Mouse (Mus musculus) neural tube, embryonic 12.5 days (tissue): Measurements from ENCODE around the gene Snx6. TPM values are rescaled to one million over a fixed set of nuclear protein-coding genes. Genes with fewer than 3 reads are reported as not detected.
A peak's percentile ranks its signal among the peaks of the same experiment; 100 is the strongest.
"Not testable (repeated sequence)": the region's sequence is repeated elsewhere in the genome, so short reads cannot be mapped to it uniquely, and the experiment has no call there.

Experiments
- ATAC-seq: fragments of 200-750 bp; cut with Nextera tagmentation; 2 replicates; pipeline ENCODE4 v1.8.0; 2017; ENCODE audit warnings: low read depth, mild to moderate bottlenecking, moderate TSS enrichment, moderate library complexity; ENCODE audit not compliant: low FRiP score
- H3K27ac ChIP-seq: fragments of 300-500 bp; sonication (generic); 2 replicates; pipeline ENCODE4 v1.5.1; 2016
- H3K27me3 ChIP-seq: fragments of 300-500 bp; sonication (generic); replicated peaks from 2 replicates; pipeline ENCODE4 v1.6.1; 2016; ENCODE audit warnings: mild to moderate bottlenecking
- H3K36me3 ChIP-seq: fragments of 300-500 bp; sonication (generic); 2 replicates; pipeline ENCODE4 v1.6.1; 2016; ENCODE audit warnings: mild to moderate bottlenecking
- H3K4me1 ChIP-seq: fragments of 300-500 bp; sonication (generic); 2 replicates; pipeline ENCODE4 v1.6.1; 2016
- H3K4me2 ChIP-seq: fragments of 300-500 bp; sonication (generic); replicated peaks from 2 replicates; pipeline ENCODE4 v1.6.1; 2016; ENCODE audit warnings: mild to moderate bottlenecking
- H3K4me3 ChIP-seq: fragments of 300-500 bp; sonication (generic); 2 replicates; pipeline ENCODE4 v1.5.1; 2016
- H3K9ac ChIP-seq: fragments of 300-500 bp; sonication (generic); 2 replicates; pipeline ENCODE4 v1.6.1; 2016; ENCODE audit warnings: mild to moderate bottlenecking
- H3K9me3 ChIP-seq: fragments of 300-500 bp; sonication (generic); 2 replicates; pipeline ENCODE4 v1.6.1; 2016; ENCODE audit warnings: mild to moderate bottlenecking
- WGBS: fragments of 180-500 bp; shearing (Covaris S2); methylation state at CpG from one replicate; pipeline ENCODE4 v1.1.7; 2016; 5-methylcytosine and 5-hydroxymethylcytosine counted together
- polyA plus RNA-seq: library from polyadenylated mRNA; unstranded; fragments of >200 nt; fragmentation: Nextera tagmentation; extraction: Ambion mirVana; gene quantifications from 2 replicates; pipeline ENCODE4 v1.2.1, GENCODE M21; 2016

Snx6 gene
- polyA plus RNA-seq, 1 experiment from 2014 or later: 191 TPM

GRCm38 (mm10) chr12:54789346-54790143 lies 6.0 kb downstream of the Snx6 start:
- H3K27ac ChIP-seq: no peak overlapping the region
- H3K4me1 ChIP-seq: peaks cover 24% of the 10 kb centered on the region
- ATAC-seq: peak; percentile 37; the same call in 1 of the 2 replicates
- H3K9me3 ChIP-seq: no peaks in the 10 kb centered on the region
- no peak overlapping the region for H3K4me3 ChIP-seq
- peaks cover 5% of the 10 kb centered on the region; the same call in 1 of the 2 replicates for H3K36me3 ChIP-seq
- H3K27me3 ChIP-seq: no peaks in the 10 kb centered on the region
- no peak overlapping the region for H3K9ac ChIP-seq
- peak overlapping the region; percentile 10; the same call in 1 of the 2 replicates for H3K4me2 ChIP-seq
- WGBS: 30% methylated on average over 11 of the region's 11 CpGs

DNA sequence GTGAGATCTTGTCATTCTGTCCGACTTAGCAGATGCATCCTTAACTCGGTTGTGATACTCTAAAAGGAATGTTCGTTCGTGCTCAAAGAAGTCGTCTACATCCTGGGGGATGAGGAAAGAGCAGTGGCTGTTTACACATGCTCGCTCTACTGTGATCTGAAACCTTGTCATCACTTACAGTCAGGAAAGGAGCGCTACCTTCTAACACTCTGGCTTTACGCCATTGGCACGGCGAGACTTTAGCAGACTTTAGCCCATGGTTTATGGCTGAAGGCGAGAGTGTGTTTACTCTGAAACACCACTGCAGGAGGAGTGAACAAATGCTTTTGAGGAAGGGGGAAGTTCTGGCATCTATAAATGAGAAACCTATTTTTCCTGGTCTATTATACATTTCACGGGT lies 31.9 kb downstream of the Snx6 start:
- Histone ChIP-seq H3K36me3 (peaks cover 77% of the 10 kb centered on the region), H3K27me3 (no peaks in the 10 kb centered on the region), H3K27ac (no peak overlapping the region), H3K4me1 (no peaks in the 10 kb centered on the region), H3K4me3 (no peak overlapping the region), H3K4me2 (no peak overlapping the region), H3K9me3 (no peaks in the 10 kb centered on the region), H3K9ac (no peak overlapping the region)
- WGBS: 89% methylated on average over 12 of the region's 12 CpGs
- no peak for ATAC-seq

- Histone ChIP-seq H3K4me3 (no peak overlapping the region), H3K9ac (no peak overlapping the region), H3K4me1 (no peaks in the 10 kb centered on the region), H3K4me2 (no peak overlapping the region), H3K36me3 (peaks cover 76% of the 10 kb centered on the region), H3K9me3 (no peaks in the 10 kb centered on the region), H3K27ac (no peak overlapping the region), H3K27me3 (no peaks in the 10 kb centered on the region)
- no peak for ATAC-seq
- 93% methylated on average over 1 of the region's 1 CpGs for WGBS
These were observed 34.8 kb downstream of the Snx6 start for GRCm38 (mm10) chr12:54760676-54761075.

- Histone ChIP-seq H3K4me3 (no peak overlapping the region), H3K4me1 (no peaks in the 10 kb centered on the region), H3K9ac (no peak overlapping the region), H3K4me2 (no peak overlapping the region), H3K36me3 (peaks cover 71% of the 10 kb centered on the region), H3K27ac (no peak overlapping the region), H3K27me3 (no peaks in the 10 kb centered on the region), H3K9me3 (no peaks in the 10 kb centered on the region)
- ATAC-seq: no peak
- WGBS: 97% methylated on average over 2 of the region's 2 CpGs
These were observed 36.7 kb downstream of the Snx6 start for GRCm38 (mm10) chr12:54758846-54759245.

GRCm38 (mm10) chr12:54748647-54749046 lies 46.9 kb downstream of the Snx6 start:
- no peak overlapping the region for H3K4me2 ChIP-seq
- no peak overlapping the region for H3K4me3 ChIP-seq
- no peaks in the 10 kb centered on the region for H3K4me1 ChIP-seq
- H3K27ac ChIP-seq: no peak overlapping the region
- H3K36me3 ChIP-seq: peaks cover 66% of the 10 kb centered on the region
- H3K27me3 ChIP-seq: no peaks in the 10 kb centered on the region
- no peak for ATAC-seq
- H3K9ac ChIP-seq: no peak overlapping the region
- 94% methylated on average over 8 of the region's 8 CpGs for WGBS
- no peaks in the 10 kb centered on the region for H3K9me3 ChIP-seq

DNA sequence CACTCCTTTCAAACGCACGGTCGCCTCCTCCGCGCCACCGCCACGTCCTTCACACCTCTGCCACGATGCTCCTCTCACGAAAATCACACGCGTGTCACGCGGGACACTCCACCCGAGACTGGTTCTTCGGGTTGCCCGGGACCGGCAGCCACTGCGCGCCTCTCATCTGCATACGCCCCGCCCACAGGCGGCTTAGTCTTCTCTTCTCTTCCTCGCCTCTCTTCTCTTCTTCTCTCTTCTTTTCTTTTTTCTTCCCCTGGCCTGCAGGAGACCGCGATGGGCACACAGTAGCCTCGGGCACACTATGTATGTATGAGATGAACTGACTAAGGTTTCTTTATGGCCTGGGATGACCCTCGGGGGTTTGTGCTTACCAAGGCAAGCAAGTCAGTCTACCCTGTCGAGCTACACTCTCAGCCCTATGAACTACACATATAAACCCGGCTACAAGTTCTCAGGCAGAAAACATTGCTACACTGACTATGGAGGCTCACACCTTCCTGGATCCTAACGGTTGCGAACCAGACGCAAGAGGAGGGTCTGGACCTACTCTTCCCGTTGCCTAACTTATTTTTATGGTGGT lies 56.8 kb downstream of the Snx6 start:
- H3K9me3 ChIP-seq, H3K36me3 ChIP-seq, H3K4me3 ChIP-seq, H3K9ac ChIP-seq, H3K27me3 ChIP-seq, H3K27ac ChIP-seq, H3K4me1 ChIP-seq: not testable (repeated sequence)
- peak; percentile 54 for ATAC-seq
- H3K4me2 ChIP-seq: 0 out of 2 replicates have a peak overlapping the region, but pooled peaks have one; percentile 33
- 0% methylated on average over 10 of the region's 33 CpGs for WGBS

- not testable (repeated sequence) for H3K27me3 ChIP-seq, H3K4me3 ChIP-seq, H3K36me3 ChIP-seq, H3K9me3 ChIP-seq, H3K4me2 ChIP-seq, H3K27ac ChIP-seq, H3K9ac ChIP-seq, H3K4me1 ChIP-seq
- no CpG with 5 or more reads among the region's 21 CpGs for WGBS
- ATAC-seq: peak; percentile 80
These were observed 57.4 kb downstream of the Snx6 start for GRCm38 (mm10) chr12:54737891-54738660.

- not testable (repeated sequence) for H3K27ac ChIP-seq, H3K4me2 ChIP-seq
- WGBS: 1% methylated on average over 15 of the region's 49 CpGs
These were observed 61.0 kb downstream of the Snx6 start for GRCm38 (mm10) chr12:54734307-54735131.

DNA sequence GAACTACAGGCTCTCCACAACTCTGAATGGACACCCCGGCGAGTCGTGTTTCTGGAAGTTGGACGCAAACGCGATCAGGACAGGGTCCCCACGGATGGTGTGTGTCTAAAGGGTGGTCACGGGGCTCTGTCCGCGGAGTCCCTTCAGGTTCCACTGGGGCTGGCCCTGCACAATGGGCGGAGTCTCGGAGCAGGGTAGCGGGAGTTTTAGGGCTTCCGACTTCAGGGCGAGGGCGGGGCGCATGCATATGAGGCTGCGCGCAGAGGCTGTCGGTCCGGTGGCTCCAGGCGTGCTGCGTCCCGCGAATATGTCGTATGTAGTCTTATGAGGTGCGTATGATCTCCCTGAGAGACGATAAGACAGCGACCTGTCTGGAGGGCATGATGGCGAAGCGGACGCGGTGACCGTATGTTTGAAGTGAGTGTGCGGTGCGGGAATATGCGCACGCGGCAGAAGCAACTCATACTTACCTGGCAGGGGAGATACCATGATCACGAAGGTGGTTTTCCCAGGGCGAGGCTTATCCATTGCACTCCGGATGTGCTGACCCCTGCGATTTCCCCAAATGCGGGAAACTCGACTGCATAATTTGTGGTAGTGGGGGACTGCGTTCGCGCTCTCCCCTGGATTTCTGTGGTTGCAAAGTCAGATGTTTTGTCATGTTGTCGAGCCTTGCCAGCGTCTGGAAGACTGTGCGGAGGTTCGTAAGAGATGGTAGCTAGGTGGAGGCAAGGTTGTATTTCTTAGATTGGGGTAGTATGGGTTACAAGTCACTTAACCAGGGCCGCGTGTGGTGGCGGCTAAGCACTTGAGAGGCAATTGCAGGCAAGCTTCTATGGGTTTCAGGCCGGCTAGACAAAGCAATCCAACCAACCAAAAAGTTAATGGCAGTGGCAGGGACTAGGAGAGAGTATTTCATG lies 66.1 kb downstream of the Snx6 start:
- not testable (repeated sequence) for H3K27me3 ChIP-seq, H3K4me2 ChIP-seq, H3K27ac ChIP-seq, H3K9me3 ChIP-seq, H3K4me1 ChIP-seq, H3K36me3 ChIP-seq, H3K9ac ChIP-seq, H3K4me3 ChIP-seq
- WGBS: no CpG with 5 or more reads among the region's 56 CpGs
- ATAC-seq: peak; percentile 90

More at GRCm38 (mm10) chr12:54734307-54735131, 61.0 kb downstream of the Snx6 start:
- H3K4me3 ChIP-seq, H3K4me1 ChIP-seq, H3K27me3 ChIP-seq, H3K9ac ChIP-seq, H3K9me3 ChIP-seq, H3K36me3 ChIP-seq: not testable (repeated sequence)
- ATAC-seq: peak; percentile 43

DNA sequence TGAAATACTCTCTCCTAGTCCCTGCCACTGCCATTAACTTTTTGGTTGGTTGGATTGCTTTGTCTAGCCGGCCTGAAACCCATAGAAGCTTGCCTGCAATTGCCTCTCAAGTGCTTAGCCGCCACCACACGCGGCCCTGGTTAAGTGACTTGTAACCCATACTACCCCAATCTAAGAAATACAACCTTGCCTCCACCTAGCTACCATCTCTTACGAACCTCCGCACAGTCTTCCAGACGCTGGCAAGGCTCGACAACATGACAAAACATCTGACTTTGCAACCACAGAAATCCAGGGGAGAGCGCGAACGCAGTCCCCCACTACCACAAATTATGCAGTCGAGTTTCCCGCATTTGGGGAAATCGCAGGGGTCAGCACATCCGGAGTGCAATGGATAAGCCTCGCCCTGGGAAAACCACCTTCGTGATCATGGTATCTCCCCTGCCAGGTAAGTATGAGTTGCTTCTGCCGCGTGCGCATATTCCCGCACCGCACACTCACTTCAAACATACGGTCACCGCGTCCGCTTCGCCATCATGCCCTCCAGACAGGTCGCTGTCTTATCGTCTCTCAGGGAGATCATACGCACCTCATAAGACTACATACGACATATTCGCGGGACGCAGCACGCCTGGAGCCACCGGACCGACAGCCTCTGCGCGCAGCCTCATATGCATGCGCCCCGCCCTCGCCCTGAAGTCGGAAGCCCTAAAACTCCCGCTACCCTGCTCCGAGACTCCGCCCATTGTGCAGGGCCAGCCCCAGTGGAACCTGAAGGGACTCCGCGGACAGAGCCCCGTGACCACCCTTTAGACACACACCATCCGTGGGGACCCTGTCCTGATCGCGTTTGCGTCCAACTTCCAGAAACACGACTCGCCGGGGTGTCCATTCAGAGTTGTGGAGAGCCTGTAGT lies 76.4 kb downstream of the Snx6 start:
- not testable (repeated sequence) for H3K27ac ChIP-seq, H3K9ac ChIP-seq, H3K4me2 ChIP-seq, H3K4me1 ChIP-seq, H3K36me3 ChIP-seq, H3K4me3 ChIP-seq, H3K27me3 ChIP-seq, H3K9me3 ChIP-seq
- no CpG with 5 or more reads among the region's 56 CpGs for WGBS
- peak; percentile 93 for ATAC-seq
